Mouse (Mus musculus) lung, embryonic 14.5 days (tissue): ENCODE measurements at regions not wholly inside any gene's neighbourhood (a gene's known extent, or its start where the extent isn't known, plus 50 kb on each side); places are given as distances from the start of the nearest gene placed in this dataset.

Experiments used
- ATAC-seq: fragments of 200-750 bp; cut with Nextera tagmentation; 2 replicates; pipeline ENCODE4 v1.8.0; 2017; ENCODE audit warnings: mild to moderate bottlenecking, moderate TSS enrichment, moderate library complexity; ENCODE audit not compliant: insufficient read depth
- DNase-seq: peaks from one replicate; pipeline ENCODE4 v3.0.0-alpha.2; 2015
- H3K27ac ChIP-seq: fragments of 300-500 bp; sonication (generic); 2 replicates; pipeline ENCODE4 v1.5.1; 2014; ENCODE audit warnings: low read depth, mild to moderate bottlenecking, moderate library complexity
- H3K27me3 ChIP-seq: fragments of 300-500 bp; sonication (generic); 2 replicates; pipeline ENCODE4 v1.6.1; 2014; ENCODE audit warnings: low read length, control low read depth; ENCODE audit not compliant: insufficient read depth
- H3K36me3 ChIP-seq: fragments of 300-500 bp; sonication (generic); 2 replicates; pipeline ENCODE4 v1.6.1; 2014; ENCODE audit warnings: control low read depth; ENCODE audit not compliant: insufficient read depth
- H3K4me1 ChIP-seq: fragments of 300-500 bp; sonication (generic); 2 replicates; pipeline ENCODE4 v1.6.1; 2014; ENCODE audit warnings: antibody characterized with exemption, control low read depth; ENCODE audit not compliant: insufficient read depth
- H3K4me2 ChIP-seq: fragments of 300-500 bp; sonication (generic); 2 replicates; pipeline ENCODE4 v1.6.1; 2014; ENCODE audit warnings: mild to moderate bottlenecking
- H3K4me3 ChIP-seq: fragments of 300-500 bp; sonication (generic); 2 replicates; pipeline ENCODE4 v1.5.1; 2014; ENCODE audit warnings: low read depth, low read length
- H3K9ac ChIP-seq: fragments of 300-500 bp; sonication (generic); 2 replicates; pipeline ENCODE4 v1.6.1; 2014
- H3K9me3 ChIP-seq: fragments of 300-500 bp; sonication (generic); 2 replicates; pipeline ENCODE4 v1.6.1; 2016; ENCODE audit warnings: low read depth, low read length, control low read depth
- CTCF ChIP-seq: IDR thresholded peaks from 2 replicates; pipeline ENCODE4 v1.5.1; 2016; ENCODE audit warnings: antibody characterized with exemption, low read depth
- WGBS: fragments of 180-500 bp; shearing (Covaris S2); extraction: QIAGEN DNeasy Blood & Tissue Kit; methylation state at CpG from one replicate; pipeline ENCODE4 v1.1.7; 2014; 5-methylcytosine and 5-hydroxymethylcytosine counted together

GRCm38 (mm10) chr12:96030180-96030579, 338.2 kb downstream of the Flrt2 start:
- ATAC-seq (no peak), DNase-seq (no peak)
- Histone ChIP-seq H3K27ac (no peak overlapping the region), H3K4me2 (no peak overlapping the region), H3K27me3 (no peaks in the 10 kb centered on the region), H3K4me1 (no peaks in the 10 kb centered on the region), H3K9me3 (no peaks in the 10 kb centered on the region), H3K9ac (no peak overlapping the region), H3K36me3 (no peaks in the 10 kb centered on the region), H3K4me3 (no peak overlapping the region)
- WGBS: 36% methylated on average over 1 of the region's 1 CpGs
- no peak for TF ChIP-seq CTCF

DNA sequence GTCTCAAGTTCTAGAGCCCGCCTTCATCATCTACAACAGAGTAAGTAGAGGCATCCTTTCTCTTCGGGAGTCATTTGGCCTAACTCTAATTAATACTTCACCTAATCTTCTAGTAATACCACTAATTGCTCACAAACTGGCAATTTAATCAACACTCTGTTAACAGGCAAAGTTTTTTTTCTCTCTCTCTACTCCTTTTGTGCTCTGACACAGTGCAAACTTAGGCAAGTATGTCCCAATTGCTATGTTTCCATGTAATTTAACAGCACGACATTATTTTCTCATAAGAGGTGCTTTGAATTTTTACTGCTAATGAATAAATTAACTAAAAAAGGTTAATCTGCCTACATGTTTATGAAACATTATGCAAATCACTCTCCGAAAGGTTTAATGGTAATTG, 383.3 kb downstream of the Flrt2 start:
- ATAC-seq: no peak
- WGBS: 83% methylated on average over 4 of the region's 4 CpGs
- Histone ChIP-seq H3K4me3 (no peak overlapping the region), H3K27ac (no peak overlapping the region), H3K27me3 (no peaks in the 10 kb centered on the region), H3K9ac (no peak overlapping the region), H3K4me2 (no peak overlapping the region), H3K36me3 (no peaks in the 10 kb centered on the region), H3K4me1 (no peaks in the 10 kb centered on the region), H3K9me3 (no peaks in the 10 kb centered on the region)
- DNase-seq: no peak
- no peak for TF ChIP-seq CTCF

- ATAC-seq: no peak
- H3K9me3 ChIP-seq: no peaks in the 10 kb centered on the region
- H3K27ac ChIP-seq: no peak overlapping the region
- H3K9ac ChIP-seq: no peak overlapping the region
- 91% methylated on average over 2 of the region's 2 CpGs for WGBS
- H3K27me3 ChIP-seq: no peaks in the 10 kb centered on the region
- peak; percentile 5 for DNase-seq
- H3K36me3 ChIP-seq: no peaks in the 10 kb centered on the region
- no peak overlapping the region for H3K4me2 ChIP-seq
- no peak for TF ChIP-seq CTCF
- no peak overlapping the region for H3K4me3 ChIP-seq
- H3K4me1 ChIP-seq: no peaks in the 10 kb centered on the region
Observed at GRCm38 (mm10) chr12:96090995-96091394, 399.0 kb downstream of the Flrt2 start.

GRCm38 (mm10) chr12:96106254-96106653, 414.2 kb downstream of the Flrt2 start:
- Histone ChIP-seq H3K27ac (no peak overlapping the region), H3K9me3 (no peaks in the 10 kb centered on the region), H3K27me3 (no peaks in the 10 kb centered on the region), H3K36me3 (no peaks in the 10 kb centered on the region), H3K4me1 (no peaks in the 10 kb centered on the region), H3K9ac (no peak overlapping the region), H3K4me3 (no peak overlapping the region), H3K4me2 (no peak overlapping the region)
- TF ChIP-seq CTCF: no peak
- 63% methylated on average over 1 of the region's 1 CpGs for WGBS
- DNase-seq: no peak
- ATAC-seq: no peak

GRCm38 (mm10) chr12:96114727-96115379, 422.8 kb downstream of the Flrt2 start:
- H3K9ac ChIP-seq: no peak overlapping the region
- H3K4me3 ChIP-seq: no peak overlapping the region
- DNase-seq (no peak), ATAC-seq (no peak)
- H3K4me1 ChIP-seq: no peaks in the 10 kb centered on the region
- WGBS: 62% methylated on average over 3 of the region's 3 CpGs
- H3K27ac ChIP-seq: no peak overlapping the region
- no peaks in the 10 kb centered on the region for H3K36me3 ChIP-seq
- no peak overlapping the region for H3K4me2 ChIP-seq
- H3K9me3 ChIP-seq: no peaks in the 10 kb centered on the region
- TF ChIP-seq CTCF: no peak
- H3K27me3 ChIP-seq: no peaks in the 10 kb centered on the region

- Histone ChIP-seq H3K36me3 (no peaks in the 10 kb centered on the region), H3K4me1 (no peaks in the 10 kb centered on the region), H3K27ac (no peak overlapping the region), H3K4me2 (no peak overlapping the region), H3K9ac (no peak overlapping the region), H3K9me3 (no peaks in the 10 kb centered on the region), H3K4me3 (no peak overlapping the region), H3K27me3 (no peaks in the 10 kb centered on the region)
- no peak for TF ChIP-seq CTCF
- ATAC-seq (no peak), DNase-seq (no peak)
- 79% methylated on average over 3 of the region's 3 CpGs for WGBS
Observed at GRCm38 (mm10) chr12:96117553-96117952, 425.5 kb downstream of the Flrt2 start.

DNA sequence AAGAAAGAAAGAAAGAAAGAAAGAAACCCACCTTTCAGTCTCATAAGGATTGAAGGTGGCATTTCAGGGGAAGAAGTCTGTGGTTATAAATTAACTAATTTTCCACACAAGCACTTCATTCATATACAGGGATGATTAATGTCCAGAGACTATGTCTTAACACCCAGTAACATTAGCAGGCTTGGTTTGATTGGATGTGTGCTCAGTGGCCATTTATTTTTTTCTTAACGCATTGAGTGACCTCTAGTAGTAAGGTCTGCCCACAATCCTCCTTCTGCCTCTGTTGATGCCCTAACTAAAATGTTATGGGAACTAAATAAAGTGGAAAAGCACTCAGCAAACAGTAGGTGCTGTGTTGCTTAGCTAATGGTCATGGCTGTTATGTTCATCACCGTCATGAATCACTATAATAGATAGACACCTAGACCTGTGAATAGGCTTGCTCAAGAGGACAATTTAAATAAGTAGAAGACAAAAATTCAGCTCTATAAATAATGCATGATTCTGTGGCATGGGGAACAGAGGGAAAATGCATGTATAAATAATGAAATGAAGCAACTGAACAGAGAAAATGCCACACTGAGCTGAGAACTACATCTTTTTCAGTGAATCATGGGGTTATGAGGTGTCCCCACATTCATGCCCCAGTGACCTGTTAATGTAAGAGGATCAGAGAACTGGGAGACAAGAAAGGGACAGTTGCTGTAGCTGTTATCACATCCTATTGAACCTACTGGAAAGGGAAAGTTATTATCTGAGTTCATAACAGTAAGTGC, 432.3 kb downstream of the Flrt2 start:
- Histone ChIP-seq H3K27me3 (no peaks in the 10 kb centered on the region), H3K9me3 (no peaks in the 10 kb centered on the region), H3K4me1 (no peaks in the 10 kb centered on the region), H3K4me3 (no peak overlapping the region), H3K36me3 (no peaks in the 10 kb centered on the region), H3K27ac (no peak overlapping the region), H3K4me2 (no peak overlapping the region), H3K9ac (no peak overlapping the region)
- WGBS: 84% methylated on average over 2 of the region's 2 CpGs
- DNase-seq (no peak), ATAC-seq (no peak)
- TF ChIP-seq CTCF: no peak
